ENCODE assay signal across 7 mouse cellular contexts in the genomic region with DNA sequence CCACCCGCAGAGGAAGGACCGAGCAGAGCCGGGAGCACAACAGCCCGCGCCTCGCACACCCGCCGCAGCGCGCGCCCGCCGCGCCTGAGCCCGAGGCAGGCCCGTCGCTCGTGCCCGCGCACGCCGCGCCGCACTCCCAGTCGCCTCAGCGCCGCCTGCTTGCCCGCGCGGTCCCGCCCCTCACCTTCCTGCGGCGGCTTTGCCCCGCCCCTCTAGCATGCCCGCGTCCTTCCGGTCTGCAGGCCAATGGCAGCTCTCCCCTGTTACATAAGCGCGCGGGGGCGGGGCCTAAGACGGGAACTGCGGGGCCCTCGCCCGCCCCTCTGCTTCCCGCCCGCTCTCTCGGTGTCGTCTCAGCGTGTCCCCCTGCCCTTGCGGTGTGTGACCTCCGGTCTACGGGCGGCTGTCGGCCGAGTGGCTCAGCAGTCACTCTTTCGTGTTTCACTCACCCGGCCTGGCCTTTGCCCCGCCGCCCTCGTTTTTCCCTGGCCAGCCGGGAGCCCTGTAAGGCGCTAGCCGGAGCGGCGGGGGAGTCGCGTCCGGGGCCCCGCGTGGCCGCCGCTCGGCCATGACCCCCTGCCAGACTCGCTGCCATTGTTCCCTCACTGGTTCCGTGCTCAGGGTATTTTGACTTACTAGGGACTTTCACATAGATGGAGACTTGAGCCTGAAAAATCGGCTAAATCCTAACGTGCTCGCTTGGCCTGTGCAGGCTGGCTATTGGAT. TPM values are rescaled to one million over a fixed set of nuclear protein-coding genes. Genes with fewer than 3 reads are reported as not detected.
A peak's percentile ranks its signal among the peaks of the same experiment; 100 is the strongest.
DNase-seq lines count a peak whose midpoint lies in the region; ATAC-seq lines count a peak whose summit lies in the region.

A gene (minus strand): TSS at position 541 of the 726 bp plus-strand sequence.

- H3K27ac ChIP-seq in embryonic facial prominence, embryonic 10.5 days (replicated peaks): peak within 1 kb of the TSS; percentile 98
- peak within 1 kb of the TSS; percentile 100 for H3K27ac ChIP-seq in limb, embryonic 10.5 days
- peak within 1 kb of the TSS; percentile 96 for H3K27ac ChIP-seq in midbrain, embryonic 13.5 days

- no peaks in the 10 kb centered on the region for H3K9me3 ChIP-seq in embryonic facial prominence, embryonic 10.5 days
- H3K9me3 ChIP-seq in limb, embryonic 10.5 days (replicated peaks): no peaks in the 10 kb centered on the region
- H3K9me3 ChIP-seq in midbrain, embryonic 13.5 days: no peaks in the 10 kb centered on the region

- DNase-seq in adrenal gland, postnatal 10 days: peak; percentile 100
- peak; percentile 99 for DNase-seq in embryonic facial prominence, embryonic 10.5 days (ENCODE audit: low spot score)
- DNase-seq in kidney, adult 11 months: peak; percentile 99
- DNase-seq in limb, embryonic 10.5 days (ENCODE audit: low spot score): peak; percentile 99
- DNase-seq in spleen, adult 12 weeks (ENCODE audit: low spot score): peak; percentile 98

- H3K4me3 ChIP-seq in embryonic facial prominence, embryonic 10.5 days: peak within 1 kb of the TSS; percentile 89
- peak within 1 kb of the TSS; percentile 91 for H3K4me3 ChIP-seq in limb, embryonic 10.5 days
- H3K4me3 ChIP-seq in midbrain, embryonic 13.5 days (replicated peaks): peak within 1 kb of the TSS; percentile 95

- ATAC-seq in granulocyte monocyte progenitor cell, adult 5-6 weeks (replicated peaks; ENCODE audit: poor library complexity, severe bottlenecking): peak; percentile 95
- ATAC-seq in midbrain, embryonic 13.5 days: peak; percentile 100

- WGBS in embryonic facial prominence, embryonic 10.5 days: under 1% methylated on average over 79 of the region's 79 CpGs
- under 1% methylated on average over 73 of the region's 79 CpGs for WGBS in limb, embryonic 10.5 days
- under 1% methylated on average over 79 of the region's 79 CpGs for whole genome bisulfite sequencing in midbrain, embryonic 13.5 days

- H3K4me1 ChIP-seq in embryonic facial prominence, embryonic 10.5 days: peaks cover 27% of the 10 kb centered on the region
- H3K4me1 ChIP-seq in limb, embryonic 10.5 days: peaks cover 30% of the 10 kb centered on the region
- peaks cover 30% of the 10 kb centered on the region for H3K4me1 ChIP-seq in midbrain, embryonic 13.5 days (replicated peaks)

- peaks cover 31% of the 10 kb centered on the region for H3K36me3 ChIP-seq in embryonic facial prominence, embryonic 10.5 days (replicated peaks)
- peaks cover 32% of the 10 kb centered on the region for H3K36me3 ChIP-seq in limb, embryonic 10.5 days
- H3K36me3 ChIP-seq in midbrain, embryonic 13.5 days: peaks cover 9% of the 10 kb centered on the region

- H3K9ac ChIP-seq in midbrain, embryonic 13.5 days (replicated peaks): peak within 1 kb of the TSS; percentile 98

- peak within 1 kb of the TSS; percentile 69 for H3K4me2 ChIP-seq in midbrain, embryonic 13.5 days (replicated peaks)

- H3K27me3 ChIP-seq in embryonic facial prominence, embryonic 10.5 days (replicated peaks; ENCODE audit: low read depth, poor library complexity, severe bottlenecking): no peaks in the 10 kb centered on the region
- H3K27me3 ChIP-seq in limb, embryonic 10.5 days (ENCODE audit: low read depth, poor library complexity, severe bottlenecking): no peaks in the 10 kb centered on the region
- no peaks in the 10 kb centered on the region for H3K27me3 ChIP-seq in midbrain, embryonic 13.5 days

RNA-seq across cellular contexts. Expression of the gene that starts here (rescaled TPM):
- 100 to 1,000 TPM; 179 to 181 TPM for total RNA-seq in adrenal gland, postnatal 10 days (2021)
- polyA plus RNA-seq in embryonic facial prominence, embryonic 10.5 days (2016; fragmentation: Nextera tagmentation; extraction: Ambion mirVana): 494 and 511 TPM in 2 replicates
- total RNA-seq in granulocyte monocyte progenitor cell, adult 5-6 weeks (2014; fragmentation: Nextera tagmentation): 276 TPM in 2 replicates
- 73.9 and 112 TPM in 2 replicates for total RNA-seq in granulocyte monocyte progenitor cell, adult 5-6 weeks (2017)
- polyA plus RNA-seq in limb, embryonic 10.5 days (2016; fragmentation: Nextera tagmentation; extraction: Ambion mirVana): 509 and 547 TPM in 2 replicates
- polyA plus RNA-seq in midbrain, embryonic 13.5 days (2015; fragmentation: Nextera tagmentation; extraction: Ambion mirVana): 437 and 479 TPM in 2 replicates

Comparison
In these comparisons a context has a peak if more than half of its experiments do, and no peak if none do; other contexts are left out.
1. Peak in every context shown above with its lines: DNase-seq, ATAC-seq, H3K4me3 ChIP-seq and H3K27ac ChIP-seq.